Mouse (Mus musculus): ENCODE data around the gene Icam5.
"Not testable (repeated sequence)": the region's sequence is repeated elsewhere in the genome, so short reads cannot be mapped to it uniquely, and the experiment has no call there.

The Icam5 gene

GRCm38 (mm10) chr9:21031896-21032351, at the start of gene Icam5:
Gene Icam5 (plus strand): TSS chr9:21032073.
- DNase-seq, result peak; percentile 29 to 40

GRCm38 (mm10) chr9:20982171-20982570, 49.7 kb upstream of the Icam5 start:
- no peak for DNase-seq

GRCm38 (mm10) chr9:20983169-20983568, 48.7 kb upstream of the Icam5 start:
- no peak for DNase-seq

GRCm38 (mm10) chr9:20986952-20987686, 44.8 kb upstream of the Icam5 start:
- DNase-seq, result no peak

GRCm38 (mm10) chr9:20987953-20988352, 43.9 kb upstream of the Icam5 start:
- peak in 1 of 2 experiments; percentile 11 for DNase-seq

GRCm38 (mm10) chr9:20990861-20991260, 41.0 kb upstream of the Icam5 start:
- no peak for DNase-seq

GRCm38 (mm10) chr9:20991587-20991986, 40.3 kb upstream of the Icam5 start:
- no peak for DNase-seq

- DNase-seq, result no peak
Observed at GRCm38 (mm10) chr9:20993165-20993898, 38.5 kb upstream of the Icam5 start.

- no peak for DNase-seq
Observed at GRCm38 (mm10) chr9:20995069-20995468, 36.8 kb upstream of the Icam5 start.

GRCm38 (mm10) chr9:20997065-20997464, 34.8 kb upstream of the Icam5 start:
- DNase-seq, result no peak

GRCm38 (mm10) chr9:20998337-20998736, 33.5 kb upstream of the Icam5 start:
- peak; percentile 20 to 28 for DNase-seq

- DNase-seq, result peak in 1 of 2 experiments; percentile 22
Observed at GRCm38 (mm10) chr9:21000811-21001210, 31.1 kb upstream of the Icam5 start.

- no peak for DNase-seq
Observed at GRCm38 (mm10) chr9:21001651-21002200, 30.1 kb upstream of the Icam5 start.

GRCm38 (mm10) chr9:21002270-21002626, 29.6 kb upstream of the Icam5 start:
- peak in 1 of 2 experiments; percentile 14 for DNase-seq

GRCm38 (mm10) chr9:21002627-21003551, 29.0 kb upstream of the Icam5 start, which contains the start of gene Mrpl4:
Gene Mrpl4 (plus strand): TSS chr9:21002738.
- peak; percentile 93 for DNase-seq

GRCm38 (mm10) chr9:21007313-21007952, 24.4 kb upstream of the Icam5 start:
- no peak for DNase-seq

GRCm38 (mm10) chr9:21008007-21008406, 23.9 kb upstream of the Icam5 start:
- no peak for DNase-seq

- no peak for DNase-seq
Observed at GRCm38 (mm10) chr9:21010362-21010761, 21.5 kb upstream of the Icam5 start.

- not testable (repeated sequence) for DNase-seq
Observed at GRCm38 (mm10) chr9:21010939-21011541, 20.8 kb upstream of the Icam5 start.

- no peak for DNase-seq
Observed at GRCm38 (mm10) chr9:21011846-21012312, 20.0 kb upstream of the Icam5 start.

GRCm38 (mm10) chr9:21012368-21012767, 19.5 kb upstream of the Icam5 start:
- peak in 1 of 2 experiments; percentile 12 for DNase-seq

Measured in B cell, adult 2 months (primary cell).